Mouse (Mus musculus) stomach, embryonic 14.5 days (tissue): ENCODE results near the gene Tub. TPM values are rescaled to one million over a fixed set of nuclear protein-coding genes. Genes with fewer than 3 reads are reported as not detected.

Source experiments
- ATAC-seq: fragments of 200-750 bp; cut with Nextera tagmentation; 2 replicates; pipeline ENCODE4 v1.8.0; 2017; ENCODE audit warnings: low read depth, moderate TSS enrichment; ENCODE audit not compliant: insufficient number of reproducible peaks, insufficient read depth, low FRiP score
- H3K27ac ChIP-seq: fragments of 300-500 bp; sonication (generic); 2 replicates; pipeline ENCODE4 v1.5.1; 2014; ENCODE audit warnings: mild to moderate bottlenecking, low read length, moderate library complexity, mixed read lengths
- H3K27me3 ChIP-seq: fragments of 300-500 bp; sonication (generic); 2 replicates; pipeline ENCODE4 v1.6.1; 2014; ENCODE audit warnings: low read length, control low read depth, mixed read lengths; ENCODE audit not compliant: control insufficient read depth, insufficient read depth
- H3K36me3 ChIP-seq: fragments of 300-500 bp; sonication (generic); 2 replicates; pipeline ENCODE4 v1.6.1; 2014; ENCODE audit warnings: mild to moderate bottlenecking, control low read depth, low read length, moderate library complexity, mixed read lengths; ENCODE audit not compliant: control insufficient read depth, insufficient read depth
- H3K4me1 ChIP-seq: fragments of 300-500 bp; sonication (generic); 2 replicates; pipeline ENCODE4 v1.6.1; 2014; ENCODE audit warnings: low read length, control low read depth, mixed read lengths; ENCODE audit not compliant: control insufficient read depth, insufficient read depth
- H3K4me2 ChIP-seq: fragments of 300-500 bp; sonication (generic); replicated peaks from 2 replicates; pipeline ENCODE4 v1.6.1; 2014; ENCODE audit warnings: low read depth, low read length, control low read depth
- H3K4me3 ChIP-seq: fragments of 300-500 bp; sonication (generic); 2 replicates; pipeline ENCODE4 v1.5.1; 2014; ENCODE audit warnings: low read depth, low read length, control low read depth
- H3K9ac ChIP-seq: fragments of 300-500 bp; sonication (generic); replicated peaks from 2 replicates; pipeline ENCODE4 v1.6.1; 2014; ENCODE audit warnings: low read depth, mild to moderate bottlenecking, control low read depth, low read length, moderate library complexity, mixed read lengths
- H3K9me3 ChIP-seq: fragments of 300-500 bp; sonication (generic); 2 replicates; pipeline ENCODE4 v1.6.1; 2016; ENCODE audit warnings: low read depth, low read length, control low read depth; ENCODE audit not compliant: control insufficient read depth
- WGBS: fragments of 180-500 bp; shearing (Covaris S2); extraction: QIAGEN DNeasy Blood & Tissue Kit; methylation state at CpG from one replicate; pipeline ENCODE4 v1.1.7; 2014; 5-methylcytosine and 5-hydroxymethylcytosine counted together
- polyA plus RNA-seq: library from polyadenylated mRNA; unstranded; fragments of >200 nt; fragmentation: Nextera tagmentation; extraction: Ambion mirVana; gene quantifications from 2 replicates; pipeline ENCODE4 v1.2.1, GENCODE M21; 2014

The Tub gene
- polyA plus RNA-seq, 1 experiment from 2014 or later, result 4.9 TPM

DNA sequence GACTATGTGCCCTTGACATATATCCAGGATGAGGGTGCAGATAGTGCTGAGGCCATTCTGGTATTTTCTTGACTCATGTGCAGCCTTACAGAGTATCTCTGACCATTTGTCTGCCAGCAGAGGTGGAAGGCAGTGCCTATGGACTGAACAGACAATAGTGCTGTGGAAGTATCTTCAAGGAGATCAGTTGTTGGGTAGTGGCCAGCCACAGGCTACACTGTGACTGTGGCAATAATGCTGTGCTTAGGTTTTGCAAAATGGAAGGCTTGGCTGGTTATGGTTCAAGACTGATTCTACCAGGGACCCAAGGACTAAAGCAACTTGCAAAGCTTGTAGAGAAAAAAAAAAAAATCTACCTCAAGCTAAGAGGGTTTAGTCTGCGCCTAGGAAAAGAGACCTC, 62.4 kb downstream of the Tub start:
- no peak overlapping the region for H3K4me3 ChIP-seq
- no peak overlapping the region for H3K9ac ChIP-seq
- no peak overlapping the region for H3K27ac ChIP-seq
- H3K27me3 ChIP-seq, result peaks cover 19% of the 10 kb centered on the region; the same call in 1 of the 2 replicates
- H3K36me3 ChIP-seq, result no peaks in the 10 kb centered on the region
- 81% methylated on average over 1 of the region's 1 CpGs for WGBS
- ATAC-seq, result no peak
- no peak overlapping the region for H3K4me2 ChIP-seq
- H3K4me1 ChIP-seq, result no peaks in the 10 kb centered on the region
- H3K9me3 ChIP-seq, result no peaks in the 10 kb centered on the region

DNA sequence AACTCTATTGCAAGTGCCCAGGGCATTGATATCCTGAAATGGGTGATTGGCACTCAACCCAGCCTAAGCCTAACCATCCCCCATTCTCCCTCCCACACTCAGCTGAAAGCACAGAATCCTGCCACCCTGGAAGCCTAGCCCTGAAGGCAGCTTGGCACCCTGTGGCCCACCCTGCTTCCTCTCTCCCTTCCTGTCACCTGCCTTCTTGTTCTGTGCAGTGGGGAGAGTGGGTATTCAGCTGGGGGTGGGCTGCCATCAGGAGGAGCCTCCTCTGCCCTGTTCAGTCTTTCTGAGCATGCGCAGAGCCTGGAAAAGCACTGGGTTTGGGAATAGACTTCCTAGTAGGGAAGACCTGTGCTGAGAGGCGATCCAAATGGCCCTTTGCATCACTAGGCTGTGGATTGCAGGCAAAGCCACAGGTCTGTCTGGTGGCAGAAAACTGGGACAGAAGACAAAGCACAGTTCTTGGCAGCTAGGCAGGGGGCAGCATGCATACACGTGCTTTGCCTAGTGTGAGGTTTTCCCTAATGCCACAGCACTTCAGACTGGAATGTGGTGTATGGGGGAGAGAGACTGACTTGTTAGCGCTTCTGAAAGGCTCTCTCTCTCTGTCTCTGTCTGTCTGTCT, 63.0 kb downstream of the Tub start:
- Histone ChIP-seq H3K27me3 (peaks cover 19% of the 10 kb centered on the region; the same call in 1 of the 2 replicates), H3K4me2 (no peak overlapping the region), H3K4me3 (no peak overlapping the region), H3K9ac (no peak overlapping the region), H3K9me3 (no peaks in the 10 kb centered on the region), H3K4me1 (no peaks in the 10 kb centered on the region), H3K27ac (no peak overlapping the region), H3K36me3 (no peaks in the 10 kb centered on the region)
- no peak for ATAC-seq
- WGBS, result 30% methylated on average over 4 of the region's 4 CpGs

DNA sequence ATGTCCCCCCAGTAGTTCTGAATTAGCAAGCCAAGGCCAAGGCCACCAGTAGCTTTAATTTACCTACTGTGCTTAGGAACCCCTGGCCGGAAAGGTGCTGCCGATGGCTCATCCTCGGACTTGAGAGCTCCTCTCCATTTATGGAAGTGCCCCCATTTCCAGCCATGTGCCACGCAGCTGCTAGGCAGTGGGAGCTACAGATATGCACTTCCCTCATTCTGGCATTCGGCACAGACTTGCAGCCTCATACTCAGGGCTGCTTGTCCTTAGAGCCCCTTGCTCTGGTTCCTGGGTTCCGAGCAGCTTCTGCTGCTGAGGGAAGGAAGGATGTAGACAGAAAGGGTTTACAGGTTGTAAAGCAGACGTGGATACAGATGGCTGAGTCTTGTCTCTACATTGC, 64.7 kb downstream of the Tub start:
- WGBS, result 76% methylated on average over 7 of the region's 7 CpGs
- H3K9me3 ChIP-seq, result no peaks in the 10 kb centered on the region
- H3K36me3 ChIP-seq, result no peaks in the 10 kb centered on the region
- peaks cover 17% of the 10 kb centered on the region; the same call in 1 of the 2 replicates for H3K27me3 ChIP-seq
- H3K9ac ChIP-seq, result no peak overlapping the region
- H3K27ac ChIP-seq, result no peak overlapping the region
- H3K4me2 ChIP-seq, result no peak overlapping the region
- no peak overlapping the region for H3K4me3 ChIP-seq
- H3K4me1 ChIP-seq, result no peaks in the 10 kb centered on the region
- ATAC-seq, result no peak

DNA sequence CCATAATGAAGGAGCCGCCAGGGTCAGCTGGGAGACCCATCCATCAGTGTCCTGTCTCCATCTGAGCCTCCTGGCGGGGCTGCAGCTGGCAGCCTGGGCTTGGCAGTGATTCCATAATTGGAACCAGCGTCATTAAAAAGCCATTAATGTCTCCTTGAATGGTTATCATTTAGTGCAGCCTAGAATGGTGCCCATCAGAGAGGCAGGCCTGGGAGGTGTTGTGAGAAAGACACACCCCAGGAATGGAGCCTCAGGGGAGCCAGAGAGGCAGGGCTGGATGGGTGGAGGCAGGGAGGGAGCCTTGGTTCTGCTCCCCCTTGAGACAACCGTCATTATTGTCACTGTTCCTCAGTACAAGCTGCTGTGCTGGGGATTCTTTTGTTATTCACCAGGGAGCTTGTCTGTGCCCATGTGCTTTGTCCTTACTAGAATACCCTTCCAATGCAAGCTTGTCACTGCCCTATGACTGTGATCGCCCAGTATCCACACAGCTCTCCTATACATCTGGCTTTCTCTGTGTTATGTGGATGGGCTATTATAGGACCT, 66.3 kb downstream of the Tub start:
- H3K4me3 ChIP-seq, result no peak overlapping the region
- no peaks in the 10 kb centered on the region for H3K36me3 ChIP-seq
- no peak for ATAC-seq
- no peak overlapping the region for H3K9ac ChIP-seq
- H3K4me1 ChIP-seq, result no peaks in the 10 kb centered on the region
- no peaks in the 10 kb centered on the region for H3K9me3 ChIP-seq
- 28% methylated on average over 5 of the region's 5 CpGs for WGBS
- H3K27me3 ChIP-seq, result peaks cover 7% of the 10 kb centered on the region; the same call in 1 of the 2 replicates
- H3K4me2 ChIP-seq, result no peak overlapping the region
- no peak overlapping the region for H3K27ac ChIP-seq

DNA sequence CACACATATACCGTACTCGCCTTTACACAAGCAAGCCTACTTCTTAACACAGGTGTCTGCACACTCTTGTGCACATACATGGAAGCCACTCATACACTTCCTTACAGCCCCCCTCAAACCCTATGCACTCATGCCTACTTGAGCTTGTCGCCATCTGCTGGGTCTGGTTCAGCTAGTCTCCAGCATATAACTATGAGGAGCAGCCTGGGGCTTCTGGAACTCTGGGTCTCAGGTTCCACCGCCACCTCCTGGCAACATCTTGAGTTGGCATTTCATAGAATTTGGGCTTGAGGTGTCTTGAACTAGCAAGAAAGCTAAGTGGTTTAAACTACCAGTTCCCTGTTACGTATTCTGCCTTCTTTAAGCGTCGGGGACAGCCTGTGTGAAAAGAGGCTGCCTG, 69.1 kb downstream of the Tub start:
- Histone ChIP-seq H3K27ac (no peak overlapping the region), H3K9ac (no peak overlapping the region), H3K36me3 (no peaks in the 10 kb centered on the region), H3K4me1 (no peaks in the 10 kb centered on the region), H3K4me2 (no peak overlapping the region), H3K27me3 (no peaks in the 10 kb centered on the region), H3K4me3 (no peak overlapping the region), H3K9me3 (no peaks in the 10 kb centered on the region)
- WGBS, result 88% methylated on average over 7 of the region's 7 CpGs
- no peak for ATAC-seq

DNA sequence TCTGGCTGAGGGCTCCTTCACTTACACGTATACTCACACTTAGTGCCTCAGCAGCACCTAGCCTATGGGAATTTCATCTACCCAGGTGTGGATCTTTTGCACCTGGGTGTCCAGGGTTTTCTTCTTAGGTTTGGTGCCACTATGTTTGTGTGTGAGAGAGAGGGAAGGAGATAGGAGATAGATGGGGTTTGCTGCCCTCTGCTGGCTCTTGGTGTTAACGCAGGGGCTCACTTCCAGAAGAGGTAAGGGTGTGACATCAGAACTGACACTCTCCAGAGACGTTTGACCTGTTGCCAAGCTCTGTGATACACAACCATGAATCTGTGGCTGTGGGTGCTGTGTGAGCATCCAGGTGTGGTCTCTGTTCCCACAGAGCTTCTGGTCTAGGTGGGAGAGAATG, 71.3 kb downstream of the Tub start:
- H3K27ac ChIP-seq, result no peak overlapping the region
- no peaks in the 10 kb centered on the region for H3K36me3 ChIP-seq
- no peaks in the 10 kb centered on the region for H3K27me3 ChIP-seq
- no peaks in the 10 kb centered on the region for H3K4me1 ChIP-seq
- no peak overlapping the region for H3K4me2 ChIP-seq
- H3K9me3 ChIP-seq, result no peaks in the 10 kb centered on the region
- peak; percentile 30; the same call in 1 of the 2 replicates for ATAC-seq
- H3K4me3 ChIP-seq, result no peak overlapping the region
- WGBS, result 20% methylated on average over 3 of the region's 3 CpGs
- no peak overlapping the region for H3K9ac ChIP-seq

DNA sequence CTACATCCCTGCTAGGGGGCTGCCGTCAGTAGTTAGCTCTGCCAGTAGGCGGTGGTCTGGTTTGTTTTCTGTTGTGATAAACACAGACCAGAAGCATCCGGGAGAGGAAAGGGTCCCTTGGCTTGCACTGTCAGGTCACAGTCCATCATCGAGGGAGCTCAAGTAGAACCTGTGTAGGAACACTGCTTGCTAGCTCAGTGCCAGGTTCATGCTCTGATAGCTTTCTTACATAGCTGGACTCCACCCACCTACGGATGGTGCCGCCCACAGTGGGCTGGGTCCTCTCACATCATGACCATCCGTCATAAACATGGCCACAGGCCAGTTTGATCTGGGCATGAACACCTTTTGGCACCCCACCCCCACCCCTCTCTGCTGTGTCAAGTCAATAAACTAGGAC, 75.6 kb downstream of the Tub start:
- Histone ChIP-seq H3K9ac (no peak overlapping the region), H3K27me3 (no peaks in the 10 kb centered on the region), H3K4me1 (no peaks in the 10 kb centered on the region), H3K9me3 (no peaks in the 10 kb centered on the region), H3K27ac (no peak overlapping the region), H3K4me2 (no peak overlapping the region), H3K36me3 (no peaks in the 10 kb centered on the region), H3K4me3 (no peak overlapping the region)
- ATAC-seq, result no peak
- WGBS, result 82% methylated on average over 7 of the region's 7 CpGs

DNA sequence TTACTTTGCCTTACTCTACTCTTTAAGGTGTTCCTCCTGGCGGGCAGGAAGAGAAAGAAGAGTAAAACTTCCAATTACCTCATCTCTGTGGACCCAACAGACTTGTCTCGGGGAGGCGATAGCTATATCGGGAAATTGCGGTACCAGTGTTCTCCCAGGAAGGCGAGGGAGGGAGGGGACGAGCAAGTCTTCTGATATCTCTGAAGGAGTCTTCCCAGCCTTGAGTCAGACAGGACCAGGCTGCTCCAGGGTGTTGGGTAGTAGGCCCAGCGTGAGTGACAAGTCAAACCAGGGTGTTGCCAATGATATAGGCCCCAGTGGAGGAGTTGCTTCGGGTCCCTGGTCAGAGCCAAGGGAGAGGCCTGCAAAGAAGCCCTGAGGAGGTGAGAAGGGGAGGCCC, 76.8 kb downstream of the Tub start:
- ATAC-seq, result no peak
- 90% methylated on average over 9 of the region's 9 CpGs for WGBS

DNA sequence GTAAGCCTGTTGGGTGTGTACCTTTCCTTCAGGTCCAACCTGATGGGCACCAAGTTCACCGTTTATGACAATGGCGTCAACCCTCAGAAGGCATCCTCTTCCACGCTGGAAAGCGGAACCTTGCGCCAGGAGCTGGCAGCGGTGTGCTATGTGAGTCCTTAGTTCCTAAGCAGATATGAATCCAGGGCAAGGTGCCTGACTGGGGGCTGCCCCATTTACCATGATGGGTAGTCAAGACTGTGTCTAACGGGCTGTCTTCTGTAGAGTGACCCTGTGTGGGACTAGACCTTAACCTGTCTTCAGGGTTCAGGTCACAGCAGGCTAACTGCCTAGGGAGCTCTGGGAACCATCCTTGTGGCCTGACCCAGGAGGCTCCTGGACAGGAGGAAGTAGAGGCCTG, 77.6 kb downstream of the Tub start:
- H3K4me1 ChIP-seq, result no peaks in the 10 kb centered on the region
- H3K9me3 ChIP-seq, result no peaks in the 10 kb centered on the region
- no peak overlapping the region for H3K4me2 ChIP-seq
- no peaks in the 10 kb centered on the region for H3K36me3 ChIP-seq
- H3K9ac ChIP-seq, result no peak overlapping the region
- no peak overlapping the region for H3K4me3 ChIP-seq
- H3K27ac ChIP-seq, result no peak overlapping the region
- no peak for ATAC-seq
- no peaks in the 10 kb centered on the region for H3K27me3 ChIP-seq
- 95% methylated on average over 7 of the region's 7 CpGs for WGBS

More for the DNA sequence above, 76.8 kb downstream of the Tub start:
- H3K36me3 ChIP-seq, result no peaks in the 10 kb centered on the region
- no peak overlapping the region for H3K9ac ChIP-seq
- H3K9me3 ChIP-seq, result no peaks in the 10 kb centered on the region
- H3K4me1 ChIP-seq, result no peaks in the 10 kb centered on the region
- H3K27me3 ChIP-seq, result no peaks in the 10 kb centered on the region
- no peak overlapping the region for H3K4me3 ChIP-seq
- H3K4me2 ChIP-seq, result no peak overlapping the region
- no peak overlapping the region for H3K27ac ChIP-seq
